Mouse (Mus musculus): ENCODE results near the gene Wrap73. TPM values are rescaled to one million over a fixed set of nuclear protein-coding genes. Genes with fewer than 3 reads are reported as not detected.

The Wrap73 gene
- total and polyA plus RNA-seq, 3 experiments, result 32.1 to 77.6 (median 49.3) TPM

- no peak for TF ChIP-seq UBTF (IDR thresholded peaks at IDR 0.05; ENCODE audit: low read depth, low read length)
- TF ChIP-seq BHLHE40 (IDR thresholded peaks at IDR 0.05; ENCODE audit: low read depth, low read length), result no peak
- TF ChIP-seq RCOR1 (conservative IDR thresholded peaks at IDR 0.05; ENCODE audit: low read depth, low read length), result no peak
- no peak for TF ChIP-seq CHD1 (IDR thresholded peaks at IDR 0.05; ENCODE audit: low read depth, low read length)
- TF ChIP-seq ZKSCAN1 (IDR thresholded peaks at IDR 0.05; ENCODE audit: borderline replicate concordance, low read depth, low read length), result no peak
- no peak for TF ChIP-seq ELF1 (IDR thresholded peaks at IDR 0.05; ENCODE audit: low read depth, low read length)
- no peak for TF ChIP-seq ZMIZ1 (IDR thresholded peaks at IDR 0.05; ENCODE audit: low read depth, low read length)
- TF ChIP-seq TBP (conservative IDR thresholded peaks at IDR 0.05; ENCODE audit: low read depth, low read length), result no peak
- no peak for TF ChIP-seq MAZ (IDR thresholded peaks at IDR 0.05; ENCODE audit: low read depth, low read length)
- no peak for TF ChIP-seq NRF1 (IDR thresholded peaks at IDR 0.05; ENCODE audit: low read depth, low read length)
- no peak for TF ChIP-seq E2F4 (IDR thresholded peaks at IDR 0.05; ENCODE audit: insufficient replicate concordance, low read depth, low read length)
- TF ChIP-seq ETS1 (conservative IDR thresholded peaks at IDR 0.05; ENCODE audit: low read depth, low read length), result no peak
- TF ChIP-seq MAFK (IDR thresholded peaks at IDR 0.05; ENCODE audit: insufficient replicate concordance, low read length), result no peak
- no peak for TF ChIP-seq MXI1 (IDR thresholded peaks at IDR 0.05; ENCODE audit: low read depth, low read length)
- TF ChIP-seq GABPA (IDR thresholded peaks at IDR 0.05; ENCODE audit: insufficient replicate concordance, low read depth, low read length), result no peak
- no peak for TF ChIP-seq MEF2A (IDR thresholded peaks at IDR 0.05; ENCODE audit: borderline replicate concordance, low read depth, low read length)
- Histone ChIP-seq H3K9ac (ENCODE audit: insufficient read depth, low read depth) (peak overlapping the region; percentile 69; the same call in 1 of the 2 replicates), H3K4me3 (replicated peaks in 1 of 3; ENCODE audit: low read depth in 2 of 3, low read length in 2 of 3, poor library complexity in 1 of 3) (peak overlapping the region in 1 of 3 experiments; percentile 58), H3K27ac (ENCODE audit: insufficient read depth, low read depth) (peak overlapping the region; percentile 78), H3K79me2 (replicated peaks; ENCODE audit: control insufficient read depth, extremely low read depth, insufficient read depth, poor library complexity, severe bottlenecking) (peaks cover 82% of the 10 kb centered on the region), H3K9me3 (replicated peaks; ENCODE audit: low read length) (no peaks in the 10 kb centered on the region), H3K4me1 (ENCODE audit: control insufficient read depth in 1 of 2, insufficient read depth in 2 of 2) (peaks cover 31 to 76% of the 10 kb centered on the region in 2 experiments), H3K36me3 (replicated peaks in 1 of 2; ENCODE audit: control insufficient read depth in 1 of 2, insufficient read depth in 1 of 2, low read length in 1 of 2) (peaks cover 25 to 55% of the 10 kb centered on the region in 2 experiments), H3K4me2 (ENCODE audit: insufficient read depth, low read depth, poor library complexity, severe bottlenecking) (peak overlapping the region; percentile 94), H3K27me3 (replicated peaks) (no peaks in the 10 kb centered on the region)
- DNase-seq (ENCODE audit: extremely low read depth), result no peak
- dilution Hi-C loops (cut with MboI; ENCODE audit: extremely low pct_ligation_motif_present, extremely low pct_unique_long_range_greater_than_20kb, low sequenced_read_pairs) (no loop called here), in situ Hi-C loops (cut with MboI; ENCODE audit: low pct_ligation_motif_present, low pct_unique_long_range_greater_than_20kb, low sequenced_read_pairs) (loop anchor here (25.0 kb wide), 1 partner anchor 1835 kb away; the partner anchor contains the start of genes Hes3 and Icmt)
These were observed 19.8 kb upstream of the Wrap73 start for GRCm38 (mm10) chr4:154122374-154122773.

DNA sequence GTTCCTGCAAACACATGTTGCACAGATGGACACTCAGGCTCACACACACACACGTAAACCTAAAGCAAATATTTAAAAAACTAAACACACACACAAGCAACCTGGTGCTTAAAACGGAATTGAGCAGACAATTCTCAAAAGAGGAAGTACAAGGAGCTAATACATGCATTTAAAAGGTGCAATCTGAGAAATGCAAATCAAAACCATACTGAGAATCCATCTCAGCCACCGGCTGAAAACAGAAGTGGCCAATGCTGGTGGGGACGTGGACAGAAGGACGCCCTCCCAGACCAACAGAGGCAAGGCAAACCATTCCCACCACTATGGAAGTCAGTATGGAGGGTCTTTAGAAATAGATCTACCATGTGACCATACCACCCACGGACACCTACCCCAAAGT is 18.6 kb upstream of the Wrap73 start:
- peaks cover 33 to 76% of the 10 kb centered on the region in 2 experiments for H3K4me1 ChIP-seq (ENCODE audit: control insufficient read depth in 1 of 2, insufficient read depth in 2 of 2)
- in situ Hi-C loops (cut with MboI; ENCODE audit: low pct_ligation_motif_present, low pct_unique_long_range_greater_than_20kb, low sequenced_read_pairs), result loop anchor here (25.0 kb wide), 1 partner anchor 1836 kb away; the partner anchor contains the start of genes Hes3 and Icmt
- no peaks in the 10 kb centered on the region for H3K9me3 ChIP-seq (replicated peaks; ENCODE audit: low read length)
- H3K27ac ChIP-seq (ENCODE audit: insufficient read depth, low read depth), result peak overlapping the region; percentile 78
- H3K4me2 ChIP-seq (ENCODE audit: insufficient read depth, low read depth, poor library complexity, severe bottlenecking), result peak overlapping the region; percentile 94
- no peaks in the 10 kb centered on the region for H3K27me3 ChIP-seq (replicated peaks)
- H3K79me2 ChIP-seq (replicated peaks; ENCODE audit: control insufficient read depth, extremely low read depth, insufficient read depth, poor library complexity, severe bottlenecking), result peaks cover 75% of the 10 kb centered on the region
- H3K36me3 ChIP-seq (replicated peaks in 1 of 2; ENCODE audit: control insufficient read depth in 1 of 2, insufficient read depth in 1 of 2, low read length in 1 of 2), result peaks cover 21 to 43% of the 10 kb centered on the region in 2 experiments
- H3K4me3 ChIP-seq (replicated peaks in 1 of 3; ENCODE audit: low read depth in 2 of 3, low read length in 2 of 3, poor library complexity in 1 of 3), result peak overlapping the region; percentile 58 to 62 (median 59)
- DNase-seq (ENCODE audit: extremely low read depth), result peak; percentile 59
- dilution Hi-C loops (cut with MboI; ENCODE audit: extremely low pct_ligation_motif_present, extremely low pct_unique_long_range_greater_than_20kb, low sequenced_read_pairs), result no loop called here
- peak overlapping the region; percentile 90; the same call in 1 of the 2 replicates for H3K9ac ChIP-seq (ENCODE audit: insufficient read depth, low read depth)
- TF ChIP-seq BHLHE40 (IDR thresholded peaks at IDR 0.05; ENCODE audit: low read depth, low read length), result no peak
- TF ChIP-seq HCFC1 (IDR thresholded peaks at IDR 0.05; ENCODE audit: low read depth, low read length), result 0 out of 2 replicates have a peak, but pooled peaks have one; percentile 4
- peak; percentile 37; the same call in 1 of the 2 replicates for TF ChIP-seq SIN3A (IDR thresholded peaks at IDR 0.05; ENCODE audit: low read length)
- no peak for TF ChIP-seq USF1 (IDR thresholded peaks at IDR 0.05; ENCODE audit: low read depth, low read length)
- TF ChIP-seq MAFK (IDR thresholded peaks at IDR 0.05; ENCODE audit: insufficient replicate concordance, low read length), result 0 out of 2 replicates have a peak, but pooled peaks have one; percentile 42
- peak; percentile 39; the same call in 1 of the 2 replicates for TF ChIP-seq MEF2A (IDR thresholded peaks at IDR 0.05; ENCODE audit: borderline replicate concordance, low read depth, low read length)
- TF ChIP-seq IRF4 (IDR thresholded peaks at IDR 0.05; ENCODE audit: low read depth, low read length), result peak; percentile 76
- TF ChIP-seq USF2 (conservative IDR thresholded peaks at IDR 0.05; ENCODE audit: low read depth, low read length), result no peak
- TF ChIP-seq CTCF (conservative IDR thresholded peaks at IDR 0.05 in 1 of 2, IDR thresholded peaks at IDR 0.05 in 1 of 2; ENCODE audit: low read depth in 2 of 2, low read length in 2 of 2), result no peak
- peak; percentile 83 for TF ChIP-seq EP300 (IDR thresholded peaks at IDR 0.05; ENCODE audit: low read length)
- TF ChIP-seq NELFE (IDR thresholded peaks at IDR 0.05; ENCODE audit: low read depth, low read length), result peak; percentile 51; the same call in 1 of the 2 replicates
- peak; percentile 60 for TF ChIP-seq TCF12 (IDR thresholded peaks at IDR 0.05; ENCODE audit: low read depth, low read length)
- no peak for TF ChIP-seq JUND (conservative IDR thresholded peaks at IDR 0.05; ENCODE audit: low read depth, low read length)
- TF ChIP-seq TBP (conservative IDR thresholded peaks at IDR 0.05; ENCODE audit: low read depth, low read length), result peak; percentile 84
- 0 out of 2 replicates have a peak, but pooled peaks have one; percentile 7 for TF ChIP-seq POLR2AphosphoS2 (IDR thresholded peaks at IDR 0.05; ENCODE audit: low read depth, low read length)
- no peak for TF ChIP-seq UBTF (IDR thresholded peaks at IDR 0.05; ENCODE audit: low read depth, low read length)
- TF ChIP-seq RCOR1 (conservative IDR thresholded peaks at IDR 0.05; ENCODE audit: low read depth, low read length), result peak; percentile 67; the same call in 1 of the 2 replicates
- no peak for TF ChIP-seq NRF1 (IDR thresholded peaks at IDR 0.05; ENCODE audit: low read depth, low read length)
- 0 out of 2 replicates have a peak, but pooled peaks have one; percentile 10 for TF ChIP-seq JUN (IDR thresholded peaks at IDR 0.05; ENCODE audit: insufficient read depth, low read depth, low read length)
- peak; percentile 56; the same call in 1 of the 2 replicates for TF ChIP-seq POLR2A (IDR thresholded peaks at IDR 0.05; ENCODE audit: low read depth, low read length)
- TF ChIP-seq MYC (IDR thresholded peaks at IDR 0.05; ENCODE audit: low read depth, low read length), result peak; percentile 73
